Mouse (Mus musculus): ENCODE measurements around the gene Zbtb16.

Zbtb16 gene

GRCm38 (mm10) chr9:48711826-48712225, 124.2 kb downstream of the Zbtb16 start:
- no peak for DNase-seq (ENCODE audit: low read depth, low spot score)

- DNase-seq (ENCODE audit: low read depth, low spot score), result no peak
Observed at GRCm38 (mm10) chr9:48711296-48711781, 124.7 kb downstream of the Zbtb16 start.

GRCm38 (mm10) chr9:48710355-48711295, 125.4 kb downstream of the Zbtb16 start:
- DNase-seq (ENCODE audit: low read depth, low spot score), result no peak

DNA sequence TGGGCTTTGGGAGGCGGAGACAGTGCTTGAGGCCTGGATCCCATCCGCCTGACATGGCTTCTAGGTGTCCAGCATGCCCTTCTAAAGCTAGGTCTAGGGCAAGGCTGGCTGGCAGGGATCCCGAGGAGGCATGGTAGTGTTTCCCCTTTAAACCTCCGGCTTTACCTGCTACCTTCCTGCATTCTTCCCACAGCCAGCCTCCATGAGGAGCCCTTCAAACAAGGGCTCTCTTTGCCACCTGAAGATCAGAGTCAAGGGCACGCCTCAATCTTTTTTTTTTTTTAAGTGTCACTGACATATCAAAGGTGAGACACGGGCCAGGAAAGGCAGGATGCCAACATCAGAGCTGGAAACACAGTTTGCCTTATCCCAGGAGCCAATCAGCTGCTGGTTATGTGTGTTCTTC, 128.2 kb downstream of the Zbtb16 start:
- no peak for DNase-seq (ENCODE audit: low read depth, low spot score)

GRCm38 (mm10) chr9:48707134-48707823, 128.7 kb downstream of the Zbtb16 start:
- DNase-seq (ENCODE audit: low read depth, low spot score), result no peak

GRCm38 (mm10) chr9:48701296-48701695, 134.7 kb downstream of the Zbtb16 start:
- DNase-seq (ENCODE audit: low read depth, low spot score), result no peak

GRCm38 (mm10) chr9:48700871-48701270, 135.2 kb downstream of the Zbtb16 start:
- no peak for DNase-seq (ENCODE audit: low read depth, low spot score)

- no peak for DNase-seq (ENCODE audit: low read depth, low spot score)
Observed at GRCm38 (mm10) chr9:48697470-48697815, 138.6 kb downstream of the Zbtb16 start.

DNA sequence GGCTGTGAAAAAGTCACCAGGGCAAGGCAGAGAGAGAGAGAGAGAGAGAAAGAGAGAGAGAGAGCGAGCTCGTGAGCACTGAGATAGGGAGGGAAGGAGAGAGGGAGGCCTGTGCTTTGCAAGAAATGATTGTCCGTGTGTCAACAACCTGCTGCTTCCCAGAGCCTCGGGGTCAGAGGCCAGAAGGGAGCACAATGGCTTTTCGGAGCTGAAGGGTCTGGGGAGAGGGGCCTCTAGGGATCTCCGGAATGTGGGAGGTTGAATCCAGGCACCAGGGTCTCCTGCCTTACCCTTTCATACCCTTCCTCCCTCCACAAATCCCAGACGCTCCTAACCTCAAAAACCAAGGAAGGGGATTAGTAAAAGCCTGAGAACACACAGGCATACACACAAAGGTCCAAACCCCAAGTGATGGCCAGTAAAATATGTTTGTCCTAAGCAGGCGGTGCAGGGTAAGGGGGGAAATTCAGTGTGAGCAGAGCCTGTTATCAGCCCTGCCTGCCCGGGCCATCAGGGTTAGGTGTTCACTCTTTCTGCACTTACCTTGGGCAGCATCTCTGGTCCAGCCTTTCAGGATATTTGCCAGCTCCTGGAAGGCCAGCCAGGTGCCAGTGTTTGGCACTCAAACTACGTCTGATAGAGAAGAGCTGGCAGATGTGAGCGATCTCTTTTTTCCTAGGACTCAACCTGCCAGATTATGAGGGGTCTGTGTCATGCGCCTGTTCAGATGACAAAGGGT, 139.1 kb downstream of the Zbtb16 start:
- DNase-seq (ENCODE audit: low read depth, low spot score), result no peak

- DNase-seq (ENCODE audit: low read depth, low spot score), result no peak
Observed at GRCm38 (mm10) chr9:48696330-48696729, 139.7 kb downstream of the Zbtb16 start.

- peak; percentile 19 for DNase-seq (ENCODE audit: low read depth, low spot score)
Observed at GRCm38 (mm10) chr9:48695796-48696195, 140.2 kb downstream of the Zbtb16 start.

- no peak for DNase-seq (ENCODE audit: low read depth, low spot score)
Observed at GRCm38 (mm10) chr9:48694616-48695061, 141.4 kb downstream of the Zbtb16 start.

DNA sequence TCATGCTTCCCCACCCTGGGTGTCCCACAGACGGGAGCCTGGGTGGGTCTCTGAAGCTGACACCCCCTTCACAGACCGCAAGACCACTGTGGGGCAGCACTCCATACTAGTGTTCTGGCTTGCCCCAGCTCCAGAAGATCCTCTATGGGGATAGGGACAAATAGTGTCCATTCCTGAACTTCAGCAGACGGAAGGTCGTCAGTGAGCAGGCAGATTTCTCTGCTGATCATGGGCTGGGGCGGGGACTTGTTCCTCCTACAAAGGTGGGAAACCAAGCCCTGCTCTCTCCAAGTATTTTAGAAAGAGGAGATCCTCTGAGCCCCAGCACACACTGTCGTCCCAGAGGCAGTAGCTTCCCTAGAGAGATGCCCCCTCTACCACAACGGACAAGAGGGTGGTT, 142.3 kb downstream of the Zbtb16 start:
- DNase-seq (ENCODE audit: low read depth, low spot score), result no peak

DNA sequence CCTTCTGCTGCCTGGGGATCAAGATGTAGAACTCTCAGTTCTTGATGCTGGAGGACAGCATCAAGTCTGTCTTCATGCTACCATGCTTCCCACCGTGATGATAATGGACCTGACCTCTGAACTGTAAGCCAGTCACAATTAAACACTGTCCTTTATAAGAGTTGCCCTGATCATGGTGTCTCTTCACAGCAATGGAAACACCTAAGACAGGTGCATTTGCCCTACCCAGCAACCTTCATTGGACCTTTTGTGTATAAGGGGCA, 146.4 kb downstream of the Zbtb16 start:
- no peak for DNase-seq (ENCODE audit: low read depth, low spot score)

DNA sequence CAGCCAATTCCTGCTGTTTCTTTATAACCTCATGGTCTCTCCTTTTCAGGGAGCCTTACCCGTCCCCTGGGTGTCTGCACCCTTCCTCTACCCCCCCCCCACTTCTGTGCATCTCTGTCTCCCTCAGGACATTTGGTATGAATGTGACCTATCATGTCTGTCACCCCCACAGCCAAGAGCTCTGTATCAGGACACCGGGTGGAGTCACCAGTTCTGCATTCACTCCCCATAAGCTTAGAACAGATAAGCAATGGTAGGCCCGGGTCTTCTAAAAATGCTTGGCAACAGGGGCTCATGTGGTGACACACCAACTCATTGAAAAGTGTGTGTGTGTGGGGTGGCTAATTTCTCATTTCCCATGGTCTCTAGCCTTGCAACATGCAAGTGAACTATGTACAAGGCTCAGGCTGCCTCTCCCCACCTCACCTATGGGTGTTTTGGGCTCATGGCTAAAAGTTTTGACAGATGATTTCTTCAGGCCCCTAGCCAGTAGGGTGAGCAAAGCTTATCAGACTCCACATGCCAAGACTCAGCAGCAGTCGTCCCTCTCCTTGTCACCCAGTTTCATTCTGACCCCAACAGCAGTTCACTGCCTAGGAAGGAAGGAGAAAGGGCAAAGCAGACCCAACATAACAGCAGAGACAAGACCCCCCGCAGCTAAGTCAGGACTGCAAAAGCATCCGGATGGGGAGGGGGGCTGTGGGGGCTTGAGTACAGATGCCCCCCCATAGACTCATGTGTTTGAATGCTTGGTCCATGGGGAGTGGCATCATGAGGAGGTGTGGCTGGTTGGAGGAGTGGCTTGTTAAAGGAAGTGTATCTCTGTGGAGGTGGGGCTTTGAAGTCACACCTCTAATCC, 146.9 kb downstream of the Zbtb16 start:
- DNase-seq (ENCODE audit: low read depth, low spot score), result no peak

- no peak for DNase-seq (ENCODE audit: low read depth, low spot score)
Observed at GRCm38 (mm10) chr9:48687891-48688290, 148.1 kb downstream of the Zbtb16 start.

GRCm38 (mm10) chr9:48685721-48686120, 150.3 kb downstream of the Zbtb16 start:
- DNase-seq (ENCODE audit: low read depth, low spot score), result no peak

- DNase-seq (ENCODE audit: low read depth, low spot score), result no peak
Observed at GRCm38 (mm10) chr9:48684144-48684543, 151.9 kb downstream of the Zbtb16 start.

- no peak for DNase-seq (ENCODE audit: low read depth, low spot score)
Observed at GRCm38 (mm10) chr9:48681193-48681592, 154.8 kb downstream of the Zbtb16 start.

GRCm38 (mm10) chr9:48678426-48679358, 157.3 kb downstream of the Zbtb16 start:
- no peak for DNase-seq (ENCODE audit: low read depth, low spot score)

All from ES-CJ7 (cell line).